Mouse (Mus musculus) hindbrain, embryonic 13.5 days (tissue): Measurements from ENCODE around the gene Casp3. TPM values are rescaled to one million over a fixed set of nuclear protein-coding genes. Genes with fewer than 3 reads are reported as not detected.

ENCODE experiments used
- ATAC-seq: fragments of 200-750 bp; cut with Nextera tagmentation; 2 replicates; pipeline ENCODE4 v1.8.0; 2017; ENCODE audit warnings: moderate TSS enrichment; ENCODE audit not compliant: low FRiP score
- H3K27ac ChIP-seq: fragments of 300-500 bp; sonication (generic); 2 replicates; pipeline ENCODE4 v1.5.1; 2015; ENCODE audit warnings: inconsistent platforms, mild to moderate bottlenecking, moderate library complexity
- H3K27me3 ChIP-seq: fragments of 300-500 bp; sonication (generic); 2 replicates; pipeline ENCODE4 v1.6.1; 2015; ENCODE audit warnings: mild to moderate bottlenecking, inconsistent platforms
- H3K36me3 ChIP-seq: fragments of 300-500 bp; sonication (generic); 2 replicates; pipeline ENCODE4 v1.6.1; 2015; ENCODE audit warnings: mild to moderate bottlenecking, inconsistent platforms
- H3K4me1 ChIP-seq: fragments of 300-500 bp; sonication (generic); replicated peaks from 2 replicates; pipeline ENCODE4 v1.6.1; 2015; ENCODE audit warnings: inconsistent platforms
- H3K4me2 ChIP-seq: fragments of 300-500 bp; sonication (generic); 2 replicates; pipeline ENCODE4 v1.6.1; 2015; ENCODE audit warnings: inconsistent platforms, mild to moderate bottlenecking, moderate library complexity
- H3K4me3 ChIP-seq: fragments of 300-500 bp; sonication (generic); 2 replicates; pipeline ENCODE4 v1.5.1; 2015; ENCODE audit warnings: mild to moderate bottlenecking, inconsistent platforms
- H3K9ac ChIP-seq: fragments of 300-500 bp; sonication (generic); 2 replicates; pipeline ENCODE4 v1.6.1; 2015; ENCODE audit warnings: mild to moderate bottlenecking, inconsistent platforms
- H3K9me3 ChIP-seq: fragments of 300-500 bp; sonication (generic); 2 replicates; pipeline ENCODE4 v1.6.1; 2016; ENCODE audit warnings: inconsistent platforms
- WGBS: fragments of 180-500 bp; shearing (Covaris S2); methylation state at CpG from one replicate; pipeline ENCODE4 v1.1.7; 2015; 5-methylcytosine and 5-hydroxymethylcytosine counted together
- polyA plus RNA-seq: library from polyadenylated mRNA; unstranded; fragments of >200 nt; fragmentation: Nextera tagmentation; extraction: Ambion mirVana; gene quantifications from 2 replicates; pipeline ENCODE4 v1.2.1, GENCODE M21; 2015

Casp3 gene
- polyA plus RNA-seq, 1 experiment from 2014 or later, result 203 TPM

DNA sequence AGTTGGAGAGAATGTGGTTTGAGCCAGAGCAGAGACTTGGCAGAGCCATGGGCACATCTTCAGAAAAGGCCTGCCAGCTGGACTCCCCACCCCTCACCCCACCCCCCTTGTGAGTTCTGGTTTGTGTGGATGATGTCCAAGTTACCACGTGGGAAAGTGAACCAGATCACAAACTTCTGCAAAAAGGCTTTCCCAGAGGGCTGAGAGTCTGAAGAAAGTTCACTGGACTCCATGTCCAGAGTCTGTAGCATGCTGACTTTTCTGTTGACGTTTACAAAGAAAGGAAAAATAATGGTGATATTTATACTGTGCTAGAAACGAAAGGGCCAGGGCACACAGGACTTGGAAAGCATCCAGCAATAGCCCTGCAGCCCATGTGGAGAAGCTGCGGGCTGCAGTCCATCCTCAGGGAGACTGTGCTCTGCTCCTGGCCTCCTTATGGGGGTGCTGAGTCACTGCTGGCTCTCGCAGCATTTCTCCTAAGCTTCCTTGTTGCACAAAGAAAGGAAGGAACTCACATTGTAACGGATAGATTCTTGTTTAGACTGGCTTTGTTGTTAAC, 22.0 kb downstream of the Casp3 start:
- no peaks in the 10 kb centered on the region for H3K9me3 ChIP-seq
- no peak overlapping the region for H3K4me3 ChIP-seq
- H3K27me3 ChIP-seq, result no peaks in the 10 kb centered on the region
- peaks cover 78% of the 10 kb centered on the region for H3K36me3 ChIP-seq
- no peak overlapping the region for H3K27ac ChIP-seq
- no peak overlapping the region for H3K9ac ChIP-seq
- WGBS, result 50% methylated on average over 6 of the region's 6 CpGs
- 0 out of 2 replicates have a peak, but pooled peaks cover 5% of the 10 kb centered on the region for H3K4me1 ChIP-seq
- H3K4me2 ChIP-seq, result no peak overlapping the region
- ATAC-seq, result peak; percentile 89

DNA sequence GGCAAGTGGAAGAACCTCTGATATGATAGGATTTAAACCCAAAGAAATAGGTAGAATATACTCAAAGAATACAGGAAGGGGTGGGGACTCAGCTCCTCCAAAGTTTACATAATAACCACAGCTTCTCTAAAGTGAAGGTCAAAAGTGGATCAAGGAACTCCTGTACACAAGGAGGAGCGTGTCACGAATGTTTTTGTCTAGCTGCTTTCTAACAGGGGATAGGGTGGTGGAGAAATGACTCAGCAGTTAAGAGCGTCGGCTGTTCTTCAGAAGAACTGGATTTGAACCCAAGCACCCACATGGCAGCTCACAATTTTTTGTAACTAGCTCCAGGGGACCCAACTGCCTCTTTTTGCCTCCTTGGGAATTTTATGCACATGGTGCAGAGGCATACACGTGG, 22.8 kb downstream of the Casp3 start:
- 87% methylated on average over 5 of the region's 5 CpGs for WGBS
- Histone ChIP-seq H3K27ac (no peak overlapping the region), H3K27me3 (no peaks in the 10 kb centered on the region), H3K4me1 (0 out of 2 replicates have a peak, but pooled peaks cover 5% of the 10 kb centered on the region), H3K4me2 (no peak overlapping the region), H3K9me3 (no peaks in the 10 kb centered on the region), H3K36me3 (peaks cover 71% of the 10 kb centered on the region), H3K4me3 (no peak overlapping the region), H3K9ac (no peak overlapping the region)
- no peak for ATAC-seq

DNA sequence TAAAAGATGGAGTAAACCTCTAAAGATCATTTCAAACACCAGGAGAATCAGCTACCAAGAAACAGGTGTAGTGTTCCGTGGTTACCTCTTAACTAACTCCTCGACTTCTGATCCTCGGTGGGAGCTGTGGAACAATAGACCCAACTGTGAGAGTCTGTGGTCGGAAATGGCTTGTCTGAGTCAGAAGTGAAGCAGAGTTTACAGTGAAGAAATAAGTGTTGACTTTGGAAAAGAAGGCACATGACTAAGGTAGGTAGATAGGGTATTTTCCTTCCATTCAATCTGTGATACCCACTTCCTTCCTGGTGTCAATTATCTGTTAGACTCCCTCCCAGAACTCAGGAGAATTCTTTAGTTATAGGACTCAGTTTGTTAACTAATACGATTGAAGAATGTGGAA, 24.2 kb downstream of the Casp3 start:
- no peaks in the 10 kb centered on the region for H3K9me3 ChIP-seq
- H3K27me3 ChIP-seq, result no peaks in the 10 kb centered on the region
- H3K4me1 ChIP-seq, result 0 out of 2 replicates have a peak, but pooled peaks cover 5% of the 10 kb centered on the region
- peaks cover 57% of the 10 kb centered on the region for H3K36me3 ChIP-seq
- no peak overlapping the region for H3K4me3 ChIP-seq
- 88% methylated on average over 5 of the region's 5 CpGs for WGBS
- H3K9ac ChIP-seq, result no peak overlapping the region
- no peak overlapping the region for H3K27ac ChIP-seq
- H3K4me2 ChIP-seq, result no peak overlapping the region
- no peak for ATAC-seq

DNA sequence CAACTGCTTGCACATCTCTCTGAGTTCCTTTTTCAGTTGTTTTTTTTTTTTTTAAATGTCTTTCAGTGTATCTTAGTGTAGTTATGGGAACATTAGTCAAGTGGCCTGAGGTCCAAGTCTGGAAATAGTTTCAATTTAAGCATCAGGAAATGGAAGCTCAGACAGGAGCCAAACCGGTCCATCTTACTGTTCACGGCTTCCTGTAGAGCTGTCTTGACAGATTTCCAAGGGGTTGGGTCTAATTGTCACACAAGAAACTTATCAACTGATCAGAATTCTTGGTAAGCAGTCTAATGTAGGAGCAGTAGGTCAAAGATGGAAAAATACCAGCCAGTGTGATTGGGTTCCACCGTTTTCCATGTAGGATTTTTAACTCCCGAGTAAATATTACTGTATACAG, 31.3 kb downstream of the Casp3 start:
- no peak overlapping the region for H3K4me2 ChIP-seq
- H3K4me3 ChIP-seq, result no peak overlapping the region
- ATAC-seq, result no peak
- 0 out of 2 replicates have a peak, but pooled peaks cover under 1% of the 10 kb centered on the region for H3K36me3 ChIP-seq
- H3K27me3 ChIP-seq, result no peaks in the 10 kb centered on the region
- no peaks in the 10 kb centered on the region for H3K9me3 ChIP-seq
- H3K9ac ChIP-seq, result no peak overlapping the region
- H3K27ac ChIP-seq, result no peak overlapping the region
- no peaks in the 10 kb centered on the region for H3K4me1 ChIP-seq
- WGBS, result 89% methylated on average over 4 of the region's 4 CpGs

DNA sequence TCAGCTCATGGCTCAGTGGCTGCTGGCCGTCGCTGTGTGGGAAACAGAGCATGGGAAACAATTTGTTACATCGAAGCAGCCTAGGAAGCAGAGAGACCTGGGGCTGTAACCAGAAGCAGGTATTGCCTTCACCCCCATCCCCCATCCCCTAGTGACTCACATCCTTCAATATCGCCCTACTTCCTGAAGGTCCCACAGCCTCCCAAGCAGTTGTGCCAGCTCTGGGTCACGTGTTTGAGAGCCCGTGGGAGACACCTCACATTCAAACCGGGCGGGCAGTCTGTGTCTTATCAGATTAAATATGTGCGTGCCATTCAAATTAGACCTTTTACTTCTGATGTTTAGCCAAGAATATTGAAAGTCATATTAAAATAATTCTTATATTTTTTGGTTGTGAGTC, 34.8 kb downstream of the Casp3 start:
- Histone ChIP-seq H3K27me3 (no peaks in the 10 kb centered on the region), H3K27ac (no peak overlapping the region), H3K9ac (no peak overlapping the region), H3K4me2 (no peak overlapping the region), H3K4me1 (no peaks in the 10 kb centered on the region), H3K36me3 (no peaks in the 10 kb centered on the region), H3K4me3 (no peak overlapping the region), H3K9me3 (no peaks in the 10 kb centered on the region)
- WGBS, result 80% methylated on average over 9 of the region's 9 CpGs
- no peak for ATAC-seq

DNA sequence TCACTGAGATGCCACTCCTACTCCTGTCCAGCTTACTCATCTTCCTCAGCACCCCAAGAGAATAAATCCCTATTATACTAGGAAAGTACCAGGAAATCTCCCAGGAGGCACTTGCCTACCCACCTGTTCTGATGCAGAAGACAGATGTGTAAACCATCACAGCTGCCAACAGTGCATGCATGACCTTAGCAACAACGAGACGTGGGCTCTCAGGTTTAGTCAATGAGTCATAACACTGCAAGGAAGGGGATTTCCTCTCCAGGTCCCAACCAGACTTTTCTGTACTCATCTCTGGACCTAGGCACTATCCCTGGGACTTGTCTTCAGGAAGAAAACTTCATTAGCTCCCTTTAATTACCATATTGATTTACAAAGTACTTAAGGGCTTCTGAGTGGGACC, 38.8 kb downstream of the Casp3 start:
- ATAC-seq, result no peak
- no peaks in the 10 kb centered on the region for H3K9me3 ChIP-seq
- no peak overlapping the region for H3K27ac ChIP-seq
- H3K9ac ChIP-seq, result no peak overlapping the region
- no peak overlapping the region for H3K4me3 ChIP-seq
- WGBS, result 79% methylated on average over 2 of the region's 2 CpGs
- H3K27me3 ChIP-seq, result no peaks in the 10 kb centered on the region
- no peak overlapping the region for H3K4me2 ChIP-seq
- no peaks in the 10 kb centered on the region for H3K4me1 ChIP-seq
- no peaks in the 10 kb centered on the region for H3K36me3 ChIP-seq

DNA sequence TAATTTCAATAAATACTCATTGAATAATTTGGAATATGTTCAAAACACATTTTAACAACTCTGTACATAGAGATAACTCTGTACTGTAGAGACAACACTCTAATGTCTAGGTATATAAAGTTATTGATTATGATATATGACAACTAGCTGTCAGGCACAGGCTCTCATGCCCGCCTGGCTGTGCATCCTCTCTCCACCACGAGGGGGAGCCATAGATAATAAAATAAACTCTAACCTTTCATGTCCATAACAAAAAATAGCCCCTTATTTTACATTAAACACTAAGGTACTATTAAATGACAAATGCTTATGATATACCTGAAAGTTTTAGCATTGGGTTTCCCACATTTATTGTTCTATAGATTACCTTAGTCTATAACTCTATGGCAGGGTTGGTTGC, 54.4 kb downstream of the Casp3 start:
- no peak for ATAC-seq

DNA sequence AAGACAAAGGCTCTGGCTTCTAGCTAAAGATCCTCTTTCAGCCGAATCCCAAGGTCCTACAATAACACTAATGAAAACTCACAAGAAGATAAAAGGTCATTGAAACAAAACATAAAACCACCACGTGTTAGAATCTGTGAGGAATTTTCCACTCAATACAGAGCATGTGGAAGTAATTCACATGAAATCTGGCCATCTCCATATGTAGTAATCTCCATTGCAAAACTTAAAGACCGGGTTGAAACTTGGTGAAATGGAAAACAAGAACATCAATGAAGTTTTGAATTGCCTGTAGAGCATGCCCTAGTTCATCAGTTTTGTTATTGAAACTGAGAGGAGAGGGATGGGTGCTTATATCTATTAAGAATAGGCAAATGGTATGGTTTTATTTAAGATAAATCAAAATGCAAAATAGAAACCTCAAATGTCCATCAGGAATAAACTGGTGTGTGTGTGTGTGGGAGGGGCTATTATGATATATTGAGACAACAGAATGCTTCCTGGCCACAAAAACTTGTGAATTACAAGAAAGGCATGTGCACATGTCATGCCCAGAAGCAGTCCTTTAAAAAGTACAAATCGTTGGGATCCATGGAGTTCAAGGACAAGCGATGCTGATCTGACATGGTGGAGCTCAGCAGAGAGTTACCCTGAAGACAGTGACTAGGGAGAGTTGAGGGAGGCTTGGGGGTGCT, 63.7 kb downstream of the Casp3 start:
- Histone ChIP-seq H3K9ac (no peak overlapping the region), H3K36me3 (no peaks in the 10 kb centered on the region), H3K4me2 (no peak overlapping the region), H3K27ac (no peak overlapping the region), H3K27me3 (no peaks in the 10 kb centered on the region), H3K9me3 (no peaks in the 10 kb centered on the region), H3K4me1 (no peaks in the 10 kb centered on the region), H3K4me3 (no peak overlapping the region)
- ATAC-seq, result no peak
- 70% methylated on average over 5 of the region's 5 CpGs for WGBS

More for the DNA sequence above, 54.4 kb downstream of the Casp3 start:
- H3K4me1 ChIP-seq, result no peaks in the 10 kb centered on the region
- no peaks in the 10 kb centered on the region for H3K36me3 ChIP-seq
- H3K27me3 ChIP-seq, result no peaks in the 10 kb centered on the region
- H3K9ac ChIP-seq, result no peak overlapping the region
- H3K9me3 ChIP-seq, result no peaks in the 10 kb centered on the region
- H3K4me2 ChIP-seq, result no peak overlapping the region
- H3K27ac ChIP-seq, result no peak overlapping the region
- H3K4me3 ChIP-seq, result no peak overlapping the region
- 1% methylated on average over 2 of the region's 2 CpGs for WGBS

DNA sequence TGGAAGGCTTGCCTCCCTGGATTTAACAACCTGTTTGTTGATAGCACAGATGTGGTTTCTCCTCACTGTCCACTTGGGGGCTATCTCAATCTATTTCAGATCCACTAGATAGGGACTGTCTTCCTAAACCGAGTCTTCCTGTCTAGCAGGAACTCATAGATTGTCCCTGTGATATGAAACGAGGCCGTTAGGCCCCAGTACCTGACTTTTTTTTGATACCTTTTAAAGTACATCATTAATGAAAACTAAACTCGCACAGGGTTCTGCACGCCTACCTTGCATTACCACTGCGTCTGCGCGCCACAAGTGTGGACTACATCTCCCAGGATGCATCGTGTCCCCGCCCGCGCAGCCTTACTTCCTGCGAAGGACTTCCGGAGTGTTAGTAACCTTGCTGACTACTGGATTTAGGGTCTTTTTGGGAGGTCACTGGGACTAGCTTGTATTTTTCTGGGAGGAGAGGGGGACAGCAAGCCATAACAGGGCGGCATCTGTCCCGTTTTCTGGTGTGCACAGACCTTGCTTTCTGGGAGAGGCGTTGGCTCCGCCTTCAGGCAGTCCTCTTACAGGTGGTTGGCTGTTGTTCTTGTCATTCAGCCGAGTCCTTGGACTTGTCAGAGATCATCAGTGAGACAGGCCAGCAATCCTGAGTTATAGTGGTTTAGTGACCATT, 69.7 kb downstream of the Casp3 start:
- H3K4me3 ChIP-seq, result peak overlapping the region; percentile 52
- peaks cover 6% of the 10 kb centered on the region; the same call in 1 of the 2 replicates for H3K4me1 ChIP-seq
- under 1% methylated on average over 19 of the region's 19 CpGs for WGBS
- no peaks in the 10 kb centered on the region for H3K36me3 ChIP-seq
- no peaks in the 10 kb centered on the region for H3K9me3 ChIP-seq
- no peaks in the 10 kb centered on the region for H3K27me3 ChIP-seq
- H3K27ac ChIP-seq, result peak overlapping the region; percentile 87
- H3K4me2 ChIP-seq, result peak overlapping the region; percentile 49
- ATAC-seq, result peak; percentile 100
- peak overlapping the region; percentile 71 for H3K9ac ChIP-seq

Other genes starting within 250 kb of the Casp3 start
- 15.2 and 16.3 TPM in 2 replicates for gene Acsl1, start 146.3 kb upstream of the Casp3 start, polyA plus RNA-seq
- 7.2 and 9.4 TPM in 2 replicates for gene Cenpu, start 65.3 kb upstream of the Casp3 start, polyA plus RNA-seq
- gene Primpol, start 79 bp upstream of the Casp3 start, polyA plus RNA-seq, result 6.9 and 9.8 TPM in 2 replicates
- 9.3 and 11.6 TPM in 2 replicates for gene Irf2, start 122.4 kb downstream of the Casp3 start, polyA plus RNA-seq